Mouse (Mus musculus) kidney, adult 2 months (tissue): Measurements from ENCODE around the gene Rab9.

Experiments
- CTCF ChIP-seq: fragments of 200-500 bp; conservative IDR thresholded peaks from 2 replicates; pipeline ENCODE4 v1.5.1; 2011; ENCODE audit warnings: low read depth, mild to moderate bottlenecking, control low read depth, low read length, moderate library complexity, mixed read lengths; ENCODE audit not compliant: insufficient read depth, insufficient read length
- POLR2A ChIP-seq: fragments of 200-500 bp; IDR thresholded peaks from one replicate; pipeline ENCODE4 v1.6.1; 2011; ENCODE audit warnings: low read depth, low read length, control low read depth

DNA sequence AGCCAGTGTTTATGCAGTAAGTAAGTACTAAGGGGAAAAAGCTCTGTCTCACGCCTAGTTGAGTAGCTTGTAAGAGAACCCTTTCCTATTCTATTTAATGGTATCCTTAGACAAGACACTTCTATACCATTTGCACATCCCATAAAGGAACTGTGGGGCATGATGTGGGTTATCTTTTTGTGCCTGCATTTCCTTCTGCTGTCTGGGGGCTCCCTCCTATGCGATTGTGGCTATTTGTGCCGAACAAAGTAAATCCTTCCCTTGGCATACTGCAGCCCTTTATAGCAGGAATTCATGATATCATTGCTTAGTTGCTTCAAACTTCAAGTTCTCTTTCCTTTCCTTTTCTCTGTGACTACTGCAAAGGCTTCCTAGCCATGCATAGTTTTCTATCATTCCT lies 35.1 kb downstream of the Rab9 start:
- no peak for TF ChIP-seq CTCF
- TF ChIP-seq POLR2A = no peak
